Mouse (Mus musculus) cerebellum, adult 2 months (tissue): ENCODE data around the gene Dennd4c. TPM values are rescaled to one million over a fixed set of nuclear protein-coding genes. Genes with fewer than 3 reads are reported as not detected.

ENCODE experiments used
- DNase-seq, 2 experiments: peaks; one replicate each; pipeline ENCODE4 v3.0.0; 2021
- H3K27ac ChIP-seq: fragments of 200-500 bp; 2 replicates; pipeline ENCODE4 v1.5.1; 2012; ENCODE audit warnings: low read length, control low read depth, inconsistent platforms; ENCODE audit not compliant: insufficient read depth
- H3K27me3 ChIP-seq: fragments of 200-500 bp; 2 replicates; pipeline ENCODE4 v1.6.1; 2012; ENCODE audit warnings: inconsistent platforms, mild to moderate bottlenecking, low read length, moderate library complexity; ENCODE audit not compliant: control insufficient read depth, insufficient read depth
- H3K4me1 ChIP-seq: fragments of 200-500 bp; 2 replicates; pipeline ENCODE4 v1.6.1; 2011; ENCODE audit warnings: low read length; ENCODE audit not compliant: control insufficient read depth, insufficient read depth
- H3K4me3 ChIP-seq: fragments of 200-500 bp; replicated peaks from 2 replicates; pipeline ENCODE3; 2011; ENCODE audit warnings: mild to moderate bottlenecking, low read depth, low read length, control low read depth; ENCODE audit not compliant: insufficient read depth
- CTCF ChIP-seq: fragments of 200-500 bp; IDR thresholded peaks from 2 replicates; pipeline ENCODE4 v1.5.1; 2011; ENCODE audit warnings: low read depth, mild to moderate bottlenecking, control low read depth, low read length, moderate library complexity, borderline replicate concordance; ENCODE audit not compliant: insufficient read depth
- POLR2A ChIP-seq: fragments of 200-500 bp; IDR thresholded peaks from 2 replicates; pipeline ENCODE4 v1.6.1; 2011; ENCODE audit warnings: low read length, control low read depth, borderline replicate concordance; ENCODE audit not compliant: insufficient read depth
- WGBS: fragments of 180-500 bp; shearing (Covaris S2); methylation state at CpG from one replicate; pipeline ENCODE4 v1.1.7; 2018; 5-methylcytosine and 5-hydroxymethylcytosine counted together
- polyA plus RNA-seq: library from polyadenylated mRNA; depleted of rRNA; stranded (reverse); fragments of >200 nt; gene quantifications from 2 replicates; pipeline ENCODE4 v1.2.3, GENCODE M21; 2012; rRNA removed

The Dennd4c gene
- polyA plus RNA-seq, 1 experiment, result 9.1 TPM

- no peaks in the 10 kb centered on the region for H3K4me1 ChIP-seq
- no peaks in the 10 kb centered on the region for H3K27me3 ChIP-seq
- no peak for DNase-seq
- H3K4me3 ChIP-seq, result no peak overlapping the region
- no peak overlapping the region for H3K27ac ChIP-seq
- no peak for TF ChIP-seq POLR2A
- TF ChIP-seq CTCF, result no peak
- 25% methylated on average over 2 of the region's 2 CpGs for WGBS
These were observed 134.1 kb downstream of the Dennd4c start for GRCm38 (mm10) chr4:86882413-86882812.

- no peak overlapping the region for H3K27ac ChIP-seq
- H3K4me3 ChIP-seq, result no peak overlapping the region
- no peaks in the 10 kb centered on the region for H3K4me1 ChIP-seq
- TF ChIP-seq POLR2A, result no peak
- peak; percentile 21; the same call in 1 of the 2 replicates for TF ChIP-seq CTCF
- DNase-seq, result no peak
- no peaks in the 10 kb centered on the region; the same call in 1 of the 2 replicates for H3K27me3 ChIP-seq
- WGBS, result 48% methylated on average over 4 of the region's 4 CpGs
These were observed 136.6 kb downstream of the Dennd4c start for GRCm38 (mm10) chr4:86884945-86885344.

DNA sequence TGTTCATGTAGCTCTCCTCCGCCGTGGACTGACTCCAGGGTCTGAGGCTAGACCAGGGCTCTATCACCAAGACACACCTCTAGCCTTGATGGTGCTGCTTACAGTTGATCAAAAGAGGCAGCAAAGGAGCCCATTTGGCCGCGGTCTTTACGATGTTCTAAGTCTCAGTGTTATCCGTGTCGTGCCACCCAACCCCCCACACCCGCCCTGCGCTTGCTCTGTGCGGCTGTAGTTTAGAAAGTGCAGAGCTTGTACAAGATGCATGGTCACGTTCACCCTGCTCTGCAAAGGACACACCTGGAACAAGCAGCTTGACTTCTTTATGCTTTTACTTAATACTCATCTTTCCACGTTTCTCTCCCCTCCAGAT lies 137.4 kb downstream of the Dennd4c start:
- WGBS, result 64% methylated on average over 12 of the region's 12 CpGs
- Histone ChIP-seq H3K27me3 (no peaks in the 10 kb centered on the region; the same call in 1 of the 2 replicates), H3K4me3 (no peak overlapping the region), H3K27ac (no peak overlapping the region), H3K4me1 (no peaks in the 10 kb centered on the region)
- TF ChIP-seq CTCF (no peak), POLR2A (no peak)
- no peak for DNase-seq

- no peak for DNase-seq
- 48% methylated on average over 18 of the region's 18 CpGs for whole genome bisulfite sequencing
- no peak overlapping the region for H3K27ac ChIP-seq
- no peaks in the 10 kb centered on the region; the same call in 1 of the 2 replicates for H3K27me3 ChIP-seq
- no peaks in the 10 kb centered on the region for H3K4me1 ChIP-seq
- no peak overlapping the region for H3K4me3 ChIP-seq
- no peak for TF ChIP-seq POLR2A
- TF ChIP-seq CTCF, result no peak
These were observed 138.0 kb downstream of the Dennd4c start for GRCm38 (mm10) chr4:86886160-86886878.

- TF ChIP-seq CTCF (no peak), POLR2A (no peak)
- WGBS, result 71% methylated on average over 5 of the region's 5 CpGs
These were observed 139.5 kb downstream of the Dennd4c start for GRCm38 (mm10) chr4:86887879-86888278.

DNA sequence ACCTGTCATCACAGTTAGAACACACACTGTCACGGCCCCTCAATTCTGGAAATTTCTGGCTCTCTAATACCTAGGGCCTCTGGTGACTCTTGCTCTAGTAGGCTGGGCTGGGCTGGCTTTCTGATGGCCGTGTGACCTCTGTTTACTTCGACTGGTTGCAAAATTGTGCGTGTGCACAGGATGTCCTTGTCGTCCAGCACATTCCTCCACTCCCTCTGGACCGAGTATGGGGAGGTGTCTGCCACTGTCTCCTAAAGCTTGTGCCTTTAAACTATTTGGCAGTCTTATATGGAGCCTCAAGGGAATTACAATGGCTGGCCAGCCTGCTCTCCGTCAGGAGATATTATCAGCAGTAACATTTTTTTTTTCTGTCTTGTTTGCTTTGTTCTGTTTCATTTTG lies 149.1 kb downstream of the Dennd4c start:
- H3K27ac ChIP-seq, result no peak overlapping the region
- no peak for DNase-seq
- no peak overlapping the region for H3K4me3 ChIP-seq
- no peak for TF ChIP-seq CTCF
- H3K4me1 ChIP-seq, result no peaks in the 10 kb centered on the region; the same call in 1 of the 2 replicates
- no peaks in the 10 kb centered on the region for H3K27me3 ChIP-seq
- 65% methylated on average over 7 of the region's 7 CpGs for WGBS

More at GRCm38 (mm10) chr4:86887879-86888278, 139.5 kb downstream of the Dennd4c start:
- H3K27ac ChIP-seq, result no peak overlapping the region
- no peak overlapping the region for H3K4me3 ChIP-seq
- no peak for DNase-seq
- H3K27me3 ChIP-seq, result no peaks in the 10 kb centered on the region; the same call in 1 of the 2 replicates
- H3K4me1 ChIP-seq, result no peaks in the 10 kb centered on the region

DNA sequence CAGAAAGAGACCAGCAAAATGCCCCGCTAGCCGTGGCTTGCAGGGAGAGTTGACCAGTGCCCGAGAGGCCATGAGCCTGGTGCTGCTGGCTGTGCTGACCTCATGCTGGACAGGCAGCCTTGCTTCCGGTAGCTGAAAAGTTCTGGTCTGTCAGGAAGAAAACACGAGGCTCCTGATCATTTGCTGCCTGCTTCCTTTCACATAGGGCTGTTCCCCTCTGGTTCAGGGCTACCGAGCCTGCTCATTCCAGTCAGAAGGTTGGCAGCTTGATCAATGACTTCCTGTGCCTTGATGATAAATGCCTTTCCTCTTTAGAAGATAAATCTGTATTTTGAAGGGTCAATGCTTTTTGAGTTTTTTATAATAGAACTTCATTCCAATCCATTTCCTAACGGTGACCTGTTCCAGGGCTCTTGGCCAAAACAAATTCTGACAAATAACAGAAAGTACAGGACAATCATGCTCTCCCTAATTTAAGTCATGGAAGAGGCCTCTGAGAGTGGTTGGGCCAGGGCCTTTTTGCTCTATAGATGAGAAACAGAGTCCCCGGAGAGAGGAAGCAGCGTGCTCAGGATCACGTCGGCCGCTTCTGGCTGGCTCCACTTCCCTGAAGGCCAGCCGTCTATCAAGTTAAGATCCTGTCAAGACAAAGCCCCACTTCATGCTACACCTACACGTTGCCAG lies 150.6 kb downstream of the Dennd4c start:
- 65% methylated on average over 14 of the region's 14 CpGs for WGBS
- H3K4me1 ChIP-seq, result no peaks in the 10 kb centered on the region; the same call in 1 of the 2 replicates
- DNase-seq, result no peak
- H3K27ac ChIP-seq, result no peak overlapping the region
- H3K27me3 ChIP-seq, result no peaks in the 10 kb centered on the region
- H3K4me3 ChIP-seq, result no peak overlapping the region
- TF ChIP-seq CTCF, result no peak
- no peak for TF ChIP-seq POLR2A

Other genes with a start within 250 kb of the Dennd4c start
- not detected in 2 replicates for gene Saxo1, start 190.2 kb upstream of the Dennd4c start, polyA plus RNA-seq
- gene Rraga, start 172.9 kb upstream of the Dennd4c start, polyA plus RNA-seq, result 150 and 151 TPM in 2 replicates
- gene Haus6, start 136.5 kb upstream of the Dennd4c start, polyA plus RNA-seq, result 4.4 and 4.8 TPM in 2 replicates
- 25.5 and 26.7 TPM in 2 replicates for gene Plin2, start 78.5 kb upstream of the Dennd4c start, polyA plus RNA-seq
- 691 and 755 TPM in 2 replicates for gene Rps6, start 108.9 kb downstream of the Dennd4c start, polyA plus RNA-seq
- gene Acer2, start 125.8 kb downstream of the Dennd4c start, polyA plus RNA-seq, result 6.2 and 6.7 TPM in 2 replicates